Mouse (Mus musculus): ENCODE measurements around the gene Rs1. TPM values are rescaled to one million over a fixed set of nuclear protein-coding genes. Genes with fewer than 3 reads are reported as not detected.
"Not testable (repeated sequence)": the region's sequence is repeated elsewhere in the genome, so short reads cannot be mapped to it uniquely, and the experiment has no call there.

Rs1 gene
- 0.09 TPM in 1 of 2 replicates, not detected in the other for polyA plus RNA-seq (2014; fragmentation: Nextera tagmentation; extraction: Ambion mirVana)

GRCm38 (mm10) chrX:160767713-160768112 lies at the start of gene Rs1:
Rs1 (plus strand) TSS chrX:160768013.
- Histone ChIP-seq H3K4me3 (replicated peaks; ENCODE audit: low read length) (peak within 1 kb of the TSS; percentile 40), H3K27me3 (ENCODE audit: control insufficient read depth, insufficient read depth, low read length) (peaks cover 24% of the 10 kb centered on the region), H3K4me2 (replicated peaks) (peak within 1 kb of the TSS; percentile 49), H3K36me3 (replicated peaks; ENCODE audit: control insufficient read depth, insufficient read depth) (no peaks in the 10 kb centered on the region), H3K27ac (no peak within 1 kb of the TSS), H3K9me3 (ENCODE audit: control insufficient read depth, low read length) (no peaks in the 10 kb centered on the region), H3K4me1 (replicated peaks; ENCODE audit: control insufficient read depth, insufficient read depth, low read length) (no peaks in the 10 kb centered on the region), H3K9ac (no peak within 1 kb of the TSS)
- DNase-seq (ENCODE audit: low spot score) (no peak), ATAC-seq (ENCODE audit: low FRiP score) (no peak)
- 81% methylated on average over 2 of the region's 2 CpGs for WGBS

- DNase-seq (ENCODE audit: low spot score) (no peak), ATAC-seq (ENCODE audit: low FRiP score) (no peak)
- WGBS = 77% methylated on average over 5 of the region's 5 CpGs
- Histone ChIP-seq H3K4me3 (replicated peaks; ENCODE audit: low read length) (no peak within 1 kb of the TSS), H3K36me3 (replicated peaks; ENCODE audit: control insufficient read depth, insufficient read depth) (no peaks in the 10 kb centered on the region), H3K4me1 (replicated peaks; ENCODE audit: control insufficient read depth, insufficient read depth, low read length) (no peaks in the 10 kb centered on the region), H3K4me2 (replicated peaks) (no peak within 1 kb of the TSS), H3K27me3 (ENCODE audit: control insufficient read depth, insufficient read depth, low read length) (peaks cover 35% of the 10 kb centered on the region; the same call in 1 of the 2 replicates), H3K27ac (no peak within 1 kb of the TSS), H3K9me3 (ENCODE audit: control insufficient read depth, low read length) (no peaks in the 10 kb centered on the region), H3K9ac (no peak within 1 kb of the TSS)
Measured at GRCm38 (mm10) chrX:160735650-160736049, 32.2 kb upstream of the Rs1 start, which contains the start of gene Ppef1. Ppef1 (minus strand) TSS chrX:160735765.

GRCm38 (mm10) chrX:160745399-160745798 lies 22.4 kb upstream of the Rs1 start:
- Histone ChIP-seq H3K9me3 (ENCODE audit: control insufficient read depth, low read length) (no peaks in the 10 kb centered on the region), H3K9ac (no peak overlapping the region), H3K27ac (no peak overlapping the region), H3K36me3 (replicated peaks; ENCODE audit: control insufficient read depth, insufficient read depth) (no peaks in the 10 kb centered on the region), H3K4me2 (replicated peaks) (no peak overlapping the region), H3K4me3 (replicated peaks; ENCODE audit: low read length) (no peak overlapping the region), H3K27me3 (ENCODE audit: control insufficient read depth, insufficient read depth, low read length) (peaks cover 4% of the 10 kb centered on the region; the same call in 1 of the 2 replicates), H3K4me1 (replicated peaks; ENCODE audit: control insufficient read depth, insufficient read depth, low read length) (no peaks in the 10 kb centered on the region)
- ATAC-seq (ENCODE audit: low FRiP score) (no peak), DNase-seq (ENCODE audit: low spot score) (no peak)
- whole genome bisulfite sequencing = 92% methylated on average over 1 of the region's 1 CpGs

- ATAC-seq (ENCODE audit: low FRiP score) = no peak
- WGBS = 83% methylated on average over 1 of the region's 1 CpGs
Measured at GRCm38 (mm10) chrX:160748653-160749052, 19.2 kb upstream of the Rs1 start.

GRCm38 (mm10) chrX:160750808-160751207 lies 17.0 kb upstream of the Rs1 start:
- Histone ChIP-seq H3K9ac (no peak overlapping the region), H3K4me3 (replicated peaks; ENCODE audit: low read length) (no peak overlapping the region), H3K27me3 (ENCODE audit: control insufficient read depth, insufficient read depth, low read length) (peaks cover 12% of the 10 kb centered on the region), H3K36me3 (replicated peaks; ENCODE audit: control insufficient read depth, insufficient read depth) (no peaks in the 10 kb centered on the region), H3K27ac (no peak overlapping the region), H3K4me1 (replicated peaks; ENCODE audit: control insufficient read depth, insufficient read depth, low read length) (no peaks in the 10 kb centered on the region), H3K4me2 (replicated peaks) (no peak overlapping the region), H3K9me3 (ENCODE audit: control insufficient read depth, low read length) (no peaks in the 10 kb centered on the region)
- ATAC-seq (ENCODE audit: low FRiP score) (no peak), DNase-seq (ENCODE audit: low spot score) (no peak)
- WGBS = 97% methylated on average over 8 of the region's 8 CpGs

More at GRCm38 (mm10) chrX:160748653-160749052, 19.2 kb upstream of the Rs1 start:
- Histone ChIP-seq H3K4me2 (replicated peaks) (no peak overlapping the region), H3K27ac (no peak overlapping the region), H3K36me3 (replicated peaks; ENCODE audit: control insufficient read depth, insufficient read depth) (no peaks in the 10 kb centered on the region), H3K27me3 (ENCODE audit: control insufficient read depth, insufficient read depth, low read length) (peaks cover 9% of the 10 kb centered on the region; the same call in 1 of the 2 replicates), H3K4me1 (replicated peaks; ENCODE audit: control insufficient read depth, insufficient read depth, low read length) (no peaks in the 10 kb centered on the region), H3K9ac (no peak overlapping the region), H3K9me3 (ENCODE audit: control insufficient read depth, low read length) (no peaks in the 10 kb centered on the region), H3K4me3 (replicated peaks; ENCODE audit: low read length) (no peak overlapping the region)
- DNase-seq (ENCODE audit: low spot score) = no peak

- Histone ChIP-seq H3K27me3 (ENCODE audit: control insufficient read depth, insufficient read depth, low read length) (peaks cover 17% of the 10 kb centered on the region), H3K4me1 (replicated peaks; ENCODE audit: control insufficient read depth, insufficient read depth, low read length) (no peaks in the 10 kb centered on the region), H3K27ac (no peak overlapping the region), H3K9me3 (ENCODE audit: control insufficient read depth, low read length) (no peaks in the 10 kb centered on the region), H3K36me3 (replicated peaks; ENCODE audit: control insufficient read depth, insufficient read depth) (no peaks in the 10 kb centered on the region), H3K9ac (no peak overlapping the region), H3K4me2 (replicated peaks) (peak overlapping the region; percentile 49), H3K4me3 (replicated peaks; ENCODE audit: low read length) (peak overlapping the region; percentile 40)
- WGBS = 28% methylated on average over 30 of the region's 30 CpGs
- ATAC-seq (ENCODE audit: low FRiP score) (peak; percentile 98), DNase-seq (ENCODE audit: low spot score) (peak; percentile 96)
Measured at GRCm38 (mm10) chrX:160765389-160766232, 2.2 kb upstream of the Rs1 start.

GRCm38 (mm10) chrX:160766233-160766616 lies 1.6 kb upstream of the Rs1 start:
- ATAC-seq (ENCODE audit: low FRiP score) (peak; percentile 90), DNase-seq (ENCODE audit: low spot score) (peak; percentile 26)
- H3K4me1 ChIP-seq (replicated peaks; ENCODE audit: control insufficient read depth, insufficient read depth, low read length) = no peaks in the 10 kb centered on the region
- no peak overlapping the region for H3K27ac ChIP-seq
- H3K27me3 ChIP-seq (ENCODE audit: control insufficient read depth, insufficient read depth, low read length) = peaks cover 14% of the 10 kb centered on the region
- no peaks in the 10 kb centered on the region for H3K36me3 ChIP-seq (replicated peaks; ENCODE audit: control insufficient read depth, insufficient read depth)
- H3K9ac ChIP-seq = no peak overlapping the region
- H3K4me3 ChIP-seq (replicated peaks; ENCODE audit: low read length) = peak overlapping the region; percentile 40
- H3K4me2 ChIP-seq (replicated peaks) = peak overlapping the region; percentile 49
- WGBS = 23% methylated on average over 15 of the region's 15 CpGs
- no peaks in the 10 kb centered on the region for H3K9me3 ChIP-seq (ENCODE audit: control insufficient read depth, low read length)

GRCm38 (mm10) chrX:160769622-160770021 lies 1.8 kb downstream of the Rs1 start:
- H3K9me3 ChIP-seq (ENCODE audit: control insufficient read depth, low read length); DNase-seq (ENCODE audit: low spot score); H3K9ac ChIP-seq; H3K36me3 ChIP-seq (replicated peaks; ENCODE audit: control insufficient read depth, insufficient read depth); H3K27ac ChIP-seq; H3K4me2 ChIP-seq (replicated peaks); ATAC-seq (ENCODE audit: low FRiP score); H3K4me1 ChIP-seq (replicated peaks; ENCODE audit: control insufficient read depth, insufficient read depth, low read length); H3K4me3 ChIP-seq (replicated peaks; ENCODE audit: low read length): not testable (repeated sequence)
- 87% methylated on average over 5 of the region's 5 CpGs for WGBS
- H3K27me3 ChIP-seq (ENCODE audit: control insufficient read depth, insufficient read depth, low read length) = peaks cover 17% of the 10 kb centered on the region

GRCm38 (mm10) chrX:160773033-160773432 lies 5.2 kb downstream of the Rs1 start:
- H3K4me2 ChIP-seq (replicated peaks) = no peak overlapping the region
- no peak overlapping the region for H3K4me3 ChIP-seq (replicated peaks; ENCODE audit: low read length)
- H3K27ac ChIP-seq = no peak overlapping the region
- ATAC-seq (ENCODE audit: low FRiP score) = no peak
- H3K27me3 ChIP-seq (ENCODE audit: control insufficient read depth, insufficient read depth, low read length) = peaks cover 24% of the 10 kb centered on the region
- no peaks in the 10 kb centered on the region for H3K9me3 ChIP-seq (ENCODE audit: control insufficient read depth, low read length)
- H3K9ac ChIP-seq = no peak overlapping the region
- no peaks in the 10 kb centered on the region for H3K36me3 ChIP-seq (replicated peaks; ENCODE audit: control insufficient read depth, insufficient read depth)
- H3K4me1 ChIP-seq (replicated peaks; ENCODE audit: control insufficient read depth, insufficient read depth, low read length) = no peaks in the 10 kb centered on the region
- whole genome bisulfite sequencing = 18% methylated on average over 1 of the region's 1 CpGs
- DNase-seq (ENCODE audit: low spot score) = no peak

All from hindbrain, embryonic 14.5 days (tissue).